In genomic region chrX:94865531-94866502, GRCm38 (mm10) we compare ENCODE assay signal across 8 mouse cellular contexts.
DNase-seq lines count a peak whose midpoint lies in the region; ATAC-seq lines count a peak whose summit lies in the region.

No protein-coding gene starts in this region.

- H3K9me3 ChIP-seq in hindbrain, embryonic 15.5 days, result no peaks in the 10 kb centered on the region

- H3K27me3 ChIP-seq in hindbrain, embryonic 15.5 days, result no peaks in the 10 kb centered on the region

- H3K36me3 ChIP-seq in hindbrain, embryonic 15.5 days, result no peaks in the 10 kb centered on the region

- WGBS in hindbrain, embryonic 15.5 days, result 14% methylated on average over 18 of the region's 18 CpGs

- DNase-seq in T-cell, adult 2 months (ENCODE audit: low spot score), result peak; percentile 86
- DNase-seq in cerebellum, postnatal 36 days, result peak; percentile 86 to 89
- peak; percentile 85 to 92 for DNase-seq in frontal cortex, postnatal 36 days (ENCODE audit: low spot score in 2 of 2)
- DNase-seq in left cerebral cortex, adult 11 months (ENCODE audit: low spot score), result peak; percentile 83
- peak; percentile 93 to 95 for DNase-seq in lung, postnatal 4 days
- peak; percentile 90 for DNase-seq in right cerebral cortex, adult 18-20 months
- peak; percentile 68 for DNase-seq in urinary bladder, postnatal 10 days (ENCODE audit: low spot score)

- H3K4me2 ChIP-seq in hindbrain, embryonic 15.5 days, result peak overlapping the region; percentile 57

- H3K9ac ChIP-seq in hindbrain, embryonic 15.5 days, result no peak overlapping the region

- peak overlapping the region; percentile 33 for H3K4me3 ChIP-seq in hindbrain, embryonic 15.5 days

- ATAC-seq in hindbrain, embryonic 15.5 days (ENCODE audit: low FRiP score, low read depth), result peak; percentile 98

- no peak overlapping the region for H3K27ac ChIP-seq in hindbrain, embryonic 15.5 days (replicated peaks)

- no peaks in the 10 kb centered on the region for H3K4me1 ChIP-seq in hindbrain, embryonic 15.5 days (replicated peaks)
